Mouse (Mus musculus): ENCODE data around the gene Prps2. TPM values are rescaled to one million over a fixed set of nuclear protein-coding genes. Genes with fewer than 3 reads are reported as not detected.

Prps2 gene
- polyA plus RNA-seq, 1 experiment, result 8.3 TPM

GRCm38 (mm10) chrX:167332607-167333006 is 49.9 kb downstream of the Prps2 start:
- TF ChIP-seq USF1 (IDR thresholded peaks at IDR 0.05; ENCODE audit: low read depth), result no peak
- no peak for TF ChIP-seq FOSL1 (IDR thresholded peaks at IDR 0.05; ENCODE audit: insufficient read depth, low read length, poor library complexity, severe bottlenecking)
- TF ChIP-seq MYOG (IDR thresholded peaks at IDR 0.05; ENCODE audit: control insufficient read depth, extremely low read depth, insufficient read length), result no peak
- TF ChIP-seq CEBPB (IDR thresholded peaks at IDR 0.05; ENCODE audit: low read depth), result no peak
- no peak for TF ChIP-seq MAX (IDR thresholded peaks at IDR 0.05)
- no peak for TF ChIP-seq CTCF (IDR thresholded peaks at IDR 0.05; ENCODE audit: control insufficient read depth, insufficient read depth, insufficient read length)
- TF ChIP-seq MYOD1 (IDR thresholded peaks at IDR 0.05; ENCODE audit: control insufficient read depth, insufficient read length, low read depth), result no peak

GRCm38 (mm10) chrX:167330993-167331392 is 51.6 kb downstream of the Prps2 start:
- no peak for TF ChIP-seq CTCF (IDR thresholded peaks at IDR 0.05; ENCODE audit: control insufficient read depth, insufficient read depth, insufficient read length)
- no peak for TF ChIP-seq MYOG (IDR thresholded peaks at IDR 0.05; ENCODE audit: control insufficient read depth, extremely low read depth, insufficient read length)
- no peak for TF ChIP-seq USF1 (IDR thresholded peaks at IDR 0.05; ENCODE audit: low read depth)
- TF ChIP-seq MAX (IDR thresholded peaks at IDR 0.05), result no peak
- no peak for TF ChIP-seq CEBPB (IDR thresholded peaks at IDR 0.05; ENCODE audit: low read depth)
- no peak for TF ChIP-seq FOSL1 (IDR thresholded peaks at IDR 0.05; ENCODE audit: insufficient read depth, low read length, poor library complexity, severe bottlenecking)
- TF ChIP-seq MYOD1 (IDR thresholded peaks at IDR 0.05; ENCODE audit: control insufficient read depth, insufficient read length, low read depth), result no peak
- no peak overlapping the region for H3ac ChIP-seq (ENCODE audit: control insufficient read depth, insufficient read length, low read depth)
- no peak overlapping the region for H3K4me3 ChIP-seq (ENCODE audit: insufficient read depth, poor library complexity, severe bottlenecking)
- no peaks in the 10 kb centered on the region for H3K36me3 ChIP-seq (ENCODE audit: control insufficient read depth, insufficient read depth)
- no peaks in the 10 kb centered on the region for H3K79me2 ChIP-seq (ENCODE audit: control insufficient read depth, insufficient read depth)
- H3K79me3 ChIP-seq (ENCODE audit: low read depth), result no peaks in the 10 kb centered on the region
- no peaks in the 10 kb centered on the region for H3K27me3 ChIP-seq (ENCODE audit: control insufficient read depth, insufficient read depth, insufficient read length)

More at GRCm38 (mm10) chrX:167332607-167333006, 49.9 kb downstream of the Prps2 start:
- Histone ChIP-seq H3K36me3 (ENCODE audit: control insufficient read depth, insufficient read depth) (no peaks in the 10 kb centered on the region), H3K79me3 (ENCODE audit: low read depth) (no peaks in the 10 kb centered on the region), H3ac (ENCODE audit: control insufficient read depth, insufficient read length, low read depth) (no peak overlapping the region), H3K4me3 (ENCODE audit: insufficient read depth, poor library complexity, severe bottlenecking) (no peak overlapping the region), H3K27me3 (ENCODE audit: control insufficient read depth, insufficient read depth, insufficient read length) (no peaks in the 10 kb centered on the region), H3K79me2 (ENCODE audit: control insufficient read depth, insufficient read depth) (no peaks in the 10 kb centered on the region)

GRCm38 (mm10) chrX:167330399-167330798 is 52.1 kb downstream of the Prps2 start, which contains the start of gene Tlr7:
Tlr7 (minus strand) TSS chrX:167330558.
- Histone ChIP-seq H3K79me3 (ENCODE audit: low read depth) (no peaks in the 10 kb centered on the region), H3K4me3 (ENCODE audit: insufficient read depth, poor library complexity, severe bottlenecking) (no peak within 1 kb of the TSS), H3ac (ENCODE audit: control insufficient read depth, insufficient read length, low read depth) (no peak within 1 kb of the TSS), H3K27me3 (ENCODE audit: control insufficient read depth, insufficient read depth, insufficient read length) (no peaks in the 10 kb centered on the region), H3K36me3 (ENCODE audit: control insufficient read depth, insufficient read depth) (no peaks in the 10 kb centered on the region), H3K79me2 (ENCODE audit: control insufficient read depth, insufficient read depth) (no peaks in the 10 kb centered on the region)
- TF ChIP-seq USF1 (IDR thresholded peaks at IDR 0.05; ENCODE audit: low read depth) (no peak), CTCF (IDR thresholded peaks at IDR 0.05; ENCODE audit: control insufficient read depth, insufficient read depth, insufficient read length) (no peak), MYOG (IDR thresholded peaks at IDR 0.05; ENCODE audit: control insufficient read depth, extremely low read depth, insufficient read length) (no peak), FOSL1 (IDR thresholded peaks at IDR 0.05; ENCODE audit: insufficient read depth, low read length, poor library complexity, severe bottlenecking) (no peak), MAX (IDR thresholded peaks at IDR 0.05) (no peak), CEBPB (IDR thresholded peaks at IDR 0.05; ENCODE audit: low read depth) (no peak), MYOD1 (IDR thresholded peaks at IDR 0.05; ENCODE audit: control insufficient read depth, insufficient read length, low read depth) (no peak)

GRCm38 (mm10) chrX:167329620-167330019 is 52.9 kb downstream of the Prps2 start:
- TF ChIP-seq CTCF (IDR thresholded peaks at IDR 0.05; ENCODE audit: control insufficient read depth, insufficient read depth, insufficient read length) (no peak), USF1 (IDR thresholded peaks at IDR 0.05; ENCODE audit: low read depth) (no peak), MYOD1 (IDR thresholded peaks at IDR 0.05; ENCODE audit: control insufficient read depth, insufficient read length, low read depth) (no peak), CEBPB (IDR thresholded peaks at IDR 0.05; ENCODE audit: low read depth) (no peak), MYOG (IDR thresholded peaks at IDR 0.05; ENCODE audit: control insufficient read depth, extremely low read depth, insufficient read length) (no peak), MAX (IDR thresholded peaks at IDR 0.05) (no peak), FOSL1 (IDR thresholded peaks at IDR 0.05; ENCODE audit: insufficient read depth, low read length, poor library complexity, severe bottlenecking) (no peak)
- H3K36me3 ChIP-seq (ENCODE audit: control insufficient read depth, insufficient read depth), result no peaks in the 10 kb centered on the region
- no peak overlapping the region for H3ac ChIP-seq (ENCODE audit: control insufficient read depth, insufficient read length, low read depth)
- no peaks in the 10 kb centered on the region for H3K27me3 ChIP-seq (ENCODE audit: control insufficient read depth, insufficient read depth, insufficient read length)
- H3K79me3 ChIP-seq (ENCODE audit: low read depth), result no peaks in the 10 kb centered on the region
- H3K79me2 ChIP-seq (ENCODE audit: control insufficient read depth, insufficient read depth), result no peaks in the 10 kb centered on the region
- no peak overlapping the region for H3K4me3 ChIP-seq (ENCODE audit: insufficient read depth, poor library complexity, severe bottlenecking)

- Histone ChIP-seq H3ac (ENCODE audit: control insufficient read depth, insufficient read length, low read depth) (no peak overlapping the region), H3K27me3 (ENCODE audit: control insufficient read depth, insufficient read depth, insufficient read length) (no peaks in the 10 kb centered on the region), H3K79me3 (ENCODE audit: low read depth) (no peaks in the 10 kb centered on the region), H3K4me3 (ENCODE audit: insufficient read depth, poor library complexity, severe bottlenecking) (no peak overlapping the region), H3K36me3 (ENCODE audit: control insufficient read depth, insufficient read depth) (no peaks in the 10 kb centered on the region), H3K79me2 (ENCODE audit: control insufficient read depth, insufficient read depth) (no peaks in the 10 kb centered on the region)
- TF ChIP-seq MYOD1 (IDR thresholded peaks at IDR 0.05; ENCODE audit: control insufficient read depth, insufficient read length, low read depth) (no peak), CTCF (IDR thresholded peaks at IDR 0.05; ENCODE audit: control insufficient read depth, insufficient read depth, insufficient read length) (no peak), USF1 (IDR thresholded peaks at IDR 0.05; ENCODE audit: low read depth) (no peak), MAX (IDR thresholded peaks at IDR 0.05) (no peak), FOSL1 (IDR thresholded peaks at IDR 0.05; ENCODE audit: insufficient read depth, low read length, poor library complexity, severe bottlenecking) (no peak), MYOG (IDR thresholded peaks at IDR 0.05; ENCODE audit: control insufficient read depth, extremely low read depth, insufficient read length) (no peak), CEBPB (IDR thresholded peaks at IDR 0.05; ENCODE audit: low read depth) (no peak)
Measured at GRCm38 (mm10) chrX:167329098-167329497, 53.5 kb downstream of the Prps2 start.
